Mouse (Mus musculus) heart, embryonic 14.5 days (tissue): Measurements from ENCODE around the gene Naaladl2. TPM values are rescaled to one million over a fixed set of nuclear protein-coding genes. Genes with fewer than 3 reads are reported as not detected.

Experiments used
- ATAC-seq: fragments of 200-750 bp; cut with Nextera tagmentation; 2 replicates; pipeline ENCODE4 v1.8.0; 2017; ENCODE audit warnings: low read depth, moderate TSS enrichment; ENCODE audit not compliant: insufficient number of reproducible peaks, insufficient read depth, low FRiP score
- H3K27ac ChIP-seq, 2 experiments: fragments of 200-500 bp in 1 of 2; fragments of 300-500 bp in 1 of 2; sonication (generic) in 1 of 2; replicated peaks in 1 of 2; 2 replicates each; pipeline ENCODE4 v1.5.1; 2012 to 2014; ENCODE audit warnings: low read depth in 2 of 2, low read length in 2 of 2, control low read depth in 1 of 2, mild to moderate bottlenecking in 1 of 2, mixed read lengths in 1 of 2; ENCODE audit not compliant: control insufficient read depth in 1 of 2, insufficient read depth in 1 of 2
- H3K27me3 ChIP-seq: fragments of 300-500 bp; sonication (generic); 2 replicates; pipeline ENCODE4 v1.6.1; 2014; ENCODE audit warnings: mild to moderate bottlenecking, low read length, control low read depth; ENCODE audit not compliant: control insufficient read depth, insufficient read depth
- H3K36me3 ChIP-seq: fragments of 300-500 bp; sonication (generic); 2 replicates; pipeline ENCODE4 v1.6.1; 2014; ENCODE audit warnings: mild to moderate bottlenecking, control low read depth, low read length, mixed read lengths; ENCODE audit not compliant: control insufficient read depth, insufficient read depth
- H3K4me1 ChIP-seq, 2 experiments: fragments of 200-500 bp in 1 of 2; fragments of 300-500 bp in 1 of 2; sonication (generic) in 1 of 2; 2 replicates each; pipeline ENCODE4 v1.6.1; 2012 to 2014; ENCODE audit warnings: low read length in 2 of 2, control low read depth in 1 of 2, mixed read lengths in 1 of 2; ENCODE audit not compliant: control insufficient read depth in 2 of 2, insufficient read depth in 2 of 2
- H3K4me2 ChIP-seq: fragments of 300-500 bp; sonication (generic); 2 replicates; pipeline ENCODE4 v1.6.1; 2014; ENCODE audit warnings: mild to moderate bottlenecking, low read length
- H3K4me3 ChIP-seq, 2 experiments: fragments of 200-500 bp in 1 of 2; fragments of 300-500 bp in 1 of 2; sonication (generic) in 1 of 2; 2 replicates each; pipeline ENCODE4 v1.5.1; 2012 to 2014; ENCODE audit warnings: low read length in 2 of 2, mild to moderate bottlenecking in 2 of 2, control low read depth in 1 of 2, low read depth in 1 of 2, moderate library complexity in 1 of 2; ENCODE audit not compliant: control insufficient read depth in 1 of 2, insufficient read depth in 1 of 2
- H3K9ac ChIP-seq: fragments of 300-500 bp; sonication (generic); 2 replicates; pipeline ENCODE4 v1.6.1; 2014; ENCODE audit warnings: mild to moderate bottlenecking, low read length
- H3K9me3 ChIP-seq: fragments of 300-500 bp; sonication (generic); 2 replicates; pipeline ENCODE4 v1.6.1; 2016; ENCODE audit warnings: low read length, control low read depth; ENCODE audit not compliant: control insufficient read depth
- WGBS: fragments of 180-500 bp; shearing (Covaris S2); extraction: QIAGEN DNeasy Blood & Tissue Kit; methylation state at CpG from one replicate; pipeline ENCODE4 v1.1.7; 2014; 5-methylcytosine and 5-hydroxymethylcytosine counted together
- polyA plus RNA-seq: library from polyadenylated mRNA; unstranded; fragments of >200 nt; fragmentation: Nextera tagmentation; extraction: Ambion mirVana; gene quantifications from 2 replicates; pipeline ENCODE4 v1.2.1, GENCODE M21; 2014

The Naaladl2 gene
- polyA plus RNA-seq, 1 experiment from 2014 or later: 3.1 TPM

DNA sequence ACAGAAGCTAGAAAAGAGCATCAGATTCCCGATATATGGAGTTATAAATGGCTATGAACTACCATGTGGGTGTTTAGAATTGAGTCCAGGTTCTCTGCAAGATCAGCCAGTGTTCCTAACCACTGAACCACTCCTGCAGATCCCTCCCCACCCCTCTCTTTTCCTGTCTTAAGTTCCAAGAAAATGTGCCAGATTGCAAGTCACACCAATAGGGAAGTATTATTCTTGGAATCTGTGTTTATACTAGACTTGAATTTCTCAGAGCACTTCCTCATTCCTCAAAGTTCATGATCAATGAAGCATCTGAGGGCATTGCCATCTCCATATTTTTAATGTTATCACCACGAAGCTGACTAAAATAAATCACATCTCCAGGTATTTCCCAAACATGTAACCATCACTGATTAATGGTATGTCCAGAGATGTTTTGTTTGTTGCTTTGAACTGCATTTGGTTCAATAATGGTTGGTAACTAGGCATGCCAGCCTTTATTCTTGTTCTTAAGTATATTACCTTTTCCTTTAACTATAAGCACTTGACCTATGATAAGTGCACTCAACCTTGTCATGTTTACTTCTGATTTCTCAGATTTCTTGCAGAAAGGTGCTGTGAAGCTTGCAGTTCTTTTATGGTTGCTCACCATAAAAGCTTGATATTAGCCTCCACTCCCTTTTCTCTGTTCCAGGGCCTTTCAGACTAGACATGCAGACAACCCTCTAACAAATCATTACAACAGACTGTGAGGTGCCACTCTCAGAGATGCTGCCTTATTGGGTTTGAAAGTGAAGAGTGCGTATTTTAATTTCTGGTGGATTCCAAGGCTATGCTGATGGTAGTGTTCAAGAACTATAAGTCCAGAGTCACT lies 475.8 kb downstream of the Naaladl2 start:
- no peak overlapping the region for H3K4me2 ChIP-seq
- H3K27ac ChIP-seq: no peak overlapping the region
- H3K4me3 ChIP-seq: no peak overlapping the region
- H3K9me3 ChIP-seq: no peaks in the 10 kb centered on the region
- ATAC-seq: no peak
- H3K9ac ChIP-seq: no peak overlapping the region
- H3K27me3 ChIP-seq: no peaks in the 10 kb centered on the region
- no peaks in the 10 kb centered on the region for H3K36me3 ChIP-seq
- H3K4me1 ChIP-seq: no peaks in the 10 kb centered on the region
- 81% methylated on average over 3 of the region's 3 CpGs for WGBS

DNA sequence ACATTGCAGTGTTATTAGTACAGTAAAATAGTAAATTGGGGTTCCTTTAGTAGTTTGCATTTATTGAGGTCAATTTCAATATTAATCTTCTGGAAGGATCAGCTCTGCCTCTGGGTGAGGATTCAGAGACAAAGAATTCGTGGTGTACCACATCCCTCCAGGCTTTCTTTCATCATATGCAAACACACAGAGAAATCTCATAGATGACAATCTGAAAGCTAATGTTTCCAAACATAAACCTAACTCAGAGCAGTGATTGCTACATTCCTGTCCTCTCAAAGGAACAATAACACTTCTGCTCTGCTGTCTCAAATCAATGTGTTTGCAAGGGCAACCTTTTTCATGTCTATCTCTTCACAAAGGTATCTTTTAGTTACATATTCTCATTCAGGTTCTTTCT lies 478.7 kb downstream of the Naaladl2 start:
- 71% methylated on average over 1 of the region's 1 CpGs for WGBS

DNA sequence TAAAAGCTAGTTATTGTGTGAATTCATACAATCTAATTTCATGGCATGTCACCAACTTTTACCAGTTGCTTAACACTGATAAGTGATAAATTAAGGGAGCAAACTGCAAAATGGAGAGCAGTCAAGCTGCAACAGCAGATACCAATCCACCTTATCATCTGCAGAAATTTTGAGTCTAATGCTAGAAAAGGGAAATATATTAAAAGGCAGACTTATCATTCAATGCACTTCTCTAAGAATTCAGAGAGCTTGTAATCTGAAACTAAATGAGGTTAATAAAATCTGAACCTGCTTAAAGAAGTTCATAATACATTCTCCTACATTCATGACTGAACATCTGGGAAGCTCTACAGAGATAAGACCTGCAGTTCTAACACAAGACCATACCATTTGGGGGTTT lies 480.3 kb downstream of the Naaladl2 start:
- H3K4me1 ChIP-seq: no peaks in the 10 kb centered on the region
- H3K4me3 ChIP-seq: no peak overlapping the region
- H3K9ac ChIP-seq: no peak overlapping the region
- H3K36me3 ChIP-seq: no peaks in the 10 kb centered on the region
- H3K4me2 ChIP-seq: no peak overlapping the region
- H3K27ac ChIP-seq: no peak overlapping the region
- H3K27me3 ChIP-seq: no peaks in the 10 kb centered on the region
- ATAC-seq: no peak
- H3K9me3 ChIP-seq: no peaks in the 10 kb centered on the region

More for the DNA sequence above, 478.7 kb downstream of the Naaladl2 start:
- no peak overlapping the region for H3K4me2 ChIP-seq
- H3K36me3 ChIP-seq: no peaks in the 10 kb centered on the region
- no peaks in the 10 kb centered on the region for H3K27me3 ChIP-seq
- H3K9me3 ChIP-seq: no peaks in the 10 kb centered on the region
- H3K27ac ChIP-seq: no peak overlapping the region
- H3K9ac ChIP-seq: no peak overlapping the region
- no peak for ATAC-seq
- H3K4me3 ChIP-seq: no peak overlapping the region
- H3K4me1 ChIP-seq: no peaks in the 10 kb centered on the region

DNA sequence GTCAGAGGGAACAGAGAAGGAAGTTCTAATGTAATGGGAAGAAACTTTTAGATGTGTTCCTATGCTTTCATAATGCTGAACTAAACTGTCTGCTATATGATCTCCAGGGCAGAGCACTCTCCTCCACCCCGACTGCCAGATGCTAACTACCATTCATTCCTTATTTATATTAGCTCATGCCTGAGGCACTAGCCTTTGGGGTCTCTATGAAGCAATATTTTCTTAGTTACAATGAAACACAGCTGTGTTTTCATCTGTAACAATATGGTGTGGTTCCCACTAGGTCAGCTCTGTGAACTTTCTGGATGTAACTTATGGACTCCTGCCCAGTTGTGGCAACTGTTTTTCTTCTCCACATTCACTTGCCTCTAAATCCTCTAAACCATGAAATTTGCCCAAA lies 514.0 kb downstream of the Naaladl2 start:
- H3K27ac ChIP-seq: no peak overlapping the region
- no peak overlapping the region for H3K4me2 ChIP-seq
- H3K4me1 ChIP-seq: no peaks in the 10 kb centered on the region
- H3K36me3 ChIP-seq: no peaks in the 10 kb centered on the region
- no peak overlapping the region for H3K4me3 ChIP-seq
- 67% methylated on average over 1 of the region's 1 CpGs for WGBS
- no peak overlapping the region for H3K9ac ChIP-seq
- no peaks in the 10 kb centered on the region for H3K27me3 ChIP-seq
- H3K9me3 ChIP-seq: no peaks in the 10 kb centered on the region
- ATAC-seq: no peak

DNA sequence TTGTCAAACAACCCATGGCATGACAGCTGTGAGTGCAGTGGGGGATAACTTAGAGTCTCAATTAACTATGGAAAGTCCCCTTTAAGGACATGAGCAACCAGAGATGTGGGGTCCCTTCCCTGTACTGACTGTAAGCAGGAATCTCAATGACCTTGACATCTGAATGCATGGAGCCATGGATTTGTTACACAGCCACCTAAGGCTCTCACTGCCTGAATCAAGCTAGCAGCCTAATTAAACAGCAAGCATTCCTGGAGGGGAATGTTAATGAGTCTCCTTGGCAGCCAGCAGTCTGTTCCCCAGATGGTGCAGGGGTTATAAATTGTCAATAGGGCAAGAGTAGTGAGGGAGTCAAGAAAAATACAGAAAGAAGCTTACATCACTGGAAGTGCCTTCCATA lies 538.6 kb downstream of the Naaladl2 start:
- ATAC-seq: no peak
- Histone ChIP-seq H3K9ac (no peak overlapping the region), H3K4me1 (no peaks in the 10 kb centered on the region), H3K36me3 (no peaks in the 10 kb centered on the region), H3K4me3 (no peak overlapping the region), H3K4me2 (no peak overlapping the region), H3K27ac (no peak overlapping the region), H3K9me3 (no peaks in the 10 kb centered on the region), H3K27me3 (no peaks in the 10 kb centered on the region)

DNA sequence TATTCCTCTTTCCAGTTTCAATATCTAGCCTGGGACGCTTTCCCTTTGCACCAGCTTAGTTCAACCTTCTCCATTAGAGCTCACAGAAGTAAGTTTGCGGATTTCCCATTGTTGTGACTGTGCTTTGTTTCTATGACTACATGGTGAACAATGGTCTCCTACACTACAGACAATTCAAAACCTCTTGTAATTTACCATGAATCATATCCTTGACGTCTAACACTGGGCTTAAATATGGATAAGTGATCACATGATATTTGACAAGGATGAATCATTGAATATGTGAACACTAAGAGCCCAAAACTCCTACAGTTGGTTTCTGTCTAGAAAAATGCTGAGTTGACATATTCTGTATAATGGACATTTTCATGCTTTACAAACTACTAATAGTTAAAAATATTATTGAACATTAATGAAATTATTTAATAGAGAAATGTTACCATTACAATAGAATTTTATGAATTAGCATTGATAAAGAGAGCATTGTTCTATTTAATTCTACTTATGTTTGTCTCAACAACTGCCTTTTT lies 539.2 kb downstream of the Naaladl2 start:
- Histone ChIP-seq H3K4me3 (no peak overlapping the region), H3K36me3 (no peaks in the 10 kb centered on the region), H3K27ac (no peak overlapping the region), H3K27me3 (no peaks in the 10 kb centered on the region), H3K4me2 (no peak overlapping the region), H3K4me1 (no peaks in the 10 kb centered on the region), H3K9me3 (no peaks in the 10 kb centered on the region), H3K9ac (no peak overlapping the region)
- WGBS: 82% methylated on average over 3 of the region's 3 CpGs
- no peak for ATAC-seq

DNA sequence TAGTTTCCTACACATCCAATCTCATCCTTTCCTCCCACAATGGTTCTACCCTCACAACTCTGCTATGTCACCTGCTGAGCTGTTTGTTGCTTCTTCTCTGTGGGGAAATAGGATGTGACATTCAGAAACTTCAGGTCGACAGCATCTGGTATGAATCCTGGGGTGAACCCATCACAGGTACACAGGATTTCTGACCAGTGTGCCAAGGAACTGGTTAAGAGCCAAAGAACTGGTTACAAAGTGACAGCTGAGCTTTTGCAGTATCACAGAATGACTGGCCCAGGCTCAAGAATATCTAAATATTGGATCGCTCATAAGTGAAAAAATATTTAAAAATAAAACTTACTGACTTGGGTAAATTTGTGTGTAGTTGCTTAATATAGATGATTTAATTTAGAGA lies 548.6 kb downstream of the Naaladl2 start:
- Histone ChIP-seq H3K9ac (no peak overlapping the region), H3K4me1 (no peaks in the 10 kb centered on the region), H3K36me3 (no peaks in the 10 kb centered on the region), H3K4me2 (no peak overlapping the region), H3K27me3 (no peaks in the 10 kb centered on the region), H3K4me3 (no peak overlapping the region), H3K27ac (no peak overlapping the region), H3K9me3 (no peaks in the 10 kb centered on the region)
- no peak for ATAC-seq
- 59% methylated on average over 2 of the region's 2 CpGs for WGBS

DNA sequence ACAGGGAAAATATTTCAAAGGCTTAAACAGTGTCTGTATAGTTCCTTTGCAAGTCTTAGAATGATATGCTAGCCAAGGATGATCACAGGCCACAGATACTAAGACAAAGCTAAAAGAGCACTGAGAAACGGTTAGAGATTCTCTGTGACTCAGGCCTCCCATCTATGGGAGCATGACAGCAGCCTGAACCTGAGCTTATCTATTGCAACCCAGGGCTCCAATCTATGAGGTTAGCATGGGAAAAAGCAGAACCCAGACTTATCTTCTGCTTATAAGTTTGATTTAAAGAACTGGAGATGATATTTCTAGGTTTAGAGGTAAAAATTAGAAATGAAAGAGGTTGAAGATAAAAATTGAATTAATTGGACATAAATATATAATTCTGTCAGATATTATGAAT lies 587.4 kb downstream of the Naaladl2 start:
- no peak for ATAC-seq
- Histone ChIP-seq H3K27me3 (no peaks in the 10 kb centered on the region), H3K27ac (no peak overlapping the region), H3K9ac (no peak overlapping the region), H3K4me3 (no peak overlapping the region), H3K9me3 (no peaks in the 10 kb centered on the region), H3K4me1 (no peaks in the 10 kb centered on the region), H3K36me3 (no peaks in the 10 kb centered on the region), H3K4me2 (no peak overlapping the region)
- WGBS: 63% methylated on average over 1 of the region's 1 CpGs
